Comparison of ENCODE assay signal across 14 mouse cellular contexts in genomic region chr5:135435039-135435438, GRCm38 (mm10).
"Had no signal": no experiment of that assay in that cellular context is flagged by ENCODE, and none has a peak within 500 bp of the region (broad histone marks: within the 10 kb centered on the region; RNA-seq: fewer than 3 reads in every experiment).

No protein-coding gene starts in this region.

- H3K4me2 ChIP-seq: limb, embryonic 13.5 days; midbrain, embryonic 12.5 days had no signal

- H3K4me1 ChIP-seq: limb, embryonic 13.5 days; midbrain, embryonic 12.5 days had no signal

- H3K4me3 ChIP-seq: limb, embryonic 13.5 days; midbrain, embryonic 12.5 days had no signal

- H3K9ac ChIP-seq: limb, embryonic 13.5 days; liver, embryonic 14.5 days; midbrain, embryonic 12.5 days had no signal

- ATAC-seq: lung, postnatal 0 days; midbrain, embryonic 16.5 days had no signal

- H3K27me3 ChIP-seq: limb, embryonic 13.5 days; midbrain, embryonic 12.5 days had no signal

- H3K27ac ChIP-seq: limb, embryonic 13.5 days; liver, embryonic 14.5 days; midbrain, embryonic 12.5 days; stomach, postnatal 0 days had no signal

- DNase-seq: kidney, adult 18-20 months; kidney, postnatal 10 days; left cerebral cortex, postnatal 4 days; lung, adult 2 months; lung, postnatal 36 days; right cerebral cortex, adult 18-20 months; right cerebral cortex, postnatal 25 days; thymus, postnatal 4 days had no signal
